Mouse (Mus musculus) thymus, adult 2 months (tissue): ENCODE results near the gene Pfn1.

Experiments
- CTCF ChIP-seq: fragments of 200-500 bp; IDR thresholded peaks from 2 replicates; pipeline ENCODE4 v1.5.1; 2012; ENCODE audit warnings: mild to moderate bottlenecking, control low read depth, low read length, moderate library complexity, borderline replicate concordance; ENCODE audit not compliant: control insufficient read depth, poor library complexity, insufficient read depth; ENCODE audit errors: extremely low read depth
- POLR2A ChIP-seq: fragments of 200-500 bp; IDR thresholded peaks from 2 replicates; pipeline ENCODE4 v1.6.1; 2012; ENCODE audit warnings: mild to moderate bottlenecking, low read length, control low read depth, moderate library complexity; ENCODE audit not compliant: control insufficient read depth, poor library complexity, insufficient read depth; ENCODE audit errors: extremely low read depth

DNA sequence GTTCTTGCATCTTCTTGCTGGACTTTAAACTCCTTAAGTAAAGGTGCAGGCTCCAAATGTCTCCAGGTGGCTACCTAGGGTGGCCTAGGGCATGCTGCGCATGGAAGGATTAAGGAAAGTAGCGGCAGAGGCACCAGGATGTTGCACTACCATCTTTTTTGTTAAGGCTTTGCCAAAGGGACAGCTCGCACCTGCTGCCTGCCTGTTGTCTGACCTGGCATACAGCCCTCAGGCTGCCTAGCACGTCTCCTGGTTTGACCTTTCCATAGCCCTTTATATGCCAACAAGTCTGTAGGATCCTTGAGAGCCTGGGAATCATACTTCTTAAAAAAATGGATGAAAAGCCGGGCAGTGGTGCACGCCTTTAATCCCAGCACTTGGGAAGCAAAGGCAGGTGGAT, 11.4 kb downstream of the Pfn1 start:
- TF ChIP-seq POLR2A (no peak), CTCF (no peak)
